Mouse (Mus musculus) megakaryocyte, embryonic 14.5 days (primary cell): ENCODE measurements around the gene Inpp5k.

Experiments
- FLI1 ChIP-seq: IDR thresholded peaks from 2 replicates; pipeline ENCODE4 v1.6.1; 2012; ENCODE audit warnings: low read length, inconsistent platforms, mixed read lengths
- GATA1 ChIP-seq: IDR thresholded peaks from 3 replicates; pipeline ENCODE4 v1.6.1; 2012; ENCODE audit warnings: mixed read lengths, low read length, inconsistent platforms, borderline replicate concordance

DNA sequence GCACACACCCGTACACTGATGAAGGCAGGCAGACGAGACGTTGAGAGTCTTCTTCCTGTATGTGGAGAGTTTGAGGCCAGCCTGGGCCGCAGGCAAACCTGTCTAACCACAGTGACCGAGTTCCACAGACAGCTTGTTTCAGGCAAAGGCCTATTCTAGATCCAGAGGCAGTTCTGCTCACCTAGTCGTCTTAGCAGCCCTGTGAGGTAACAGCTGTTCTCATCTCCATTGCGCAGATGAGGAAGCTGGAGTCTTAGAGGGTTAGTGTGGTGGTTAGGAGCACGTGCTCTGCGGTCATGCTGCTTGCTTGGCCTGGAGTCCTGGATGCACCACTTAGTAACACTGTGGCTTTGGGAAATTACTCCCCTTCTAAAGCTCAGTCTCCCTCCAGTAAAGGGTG is 13.9 kb downstream of the Inpp5k start:
- TF ChIP-seq GATA1 (no peak), FLI1 (no peak)
